Mouse (Mus musculus): Measurements from ENCODE around the gene Plekhh2. TPM values are rescaled to one million over a fixed set of nuclear protein-coding genes. Genes with fewer than 3 reads are reported as not detected.

Gene Plekhh2
- polyA plus RNA-seq, 1 experiment from 2014 or later: 3.8 TPM

GRCm38 (mm10) chr17:84497559-84497958 lies 14.1 kb upstream of the Plekhh2 start:
- Histone ChIP-seq H3K4me3 (no peak overlapping the region), H3K4me1 (peaks cover 9% of the 10 kb centered on the region), H3K27ac (no peak overlapping the region), H3K36me3 (replicated peaks) (no peaks in the 10 kb centered on the region), H3K9me3 (no peaks in the 10 kb centered on the region), H3K27me3 (ENCODE audit: poor library complexity, severe bottlenecking) (no peaks in the 10 kb centered on the region)
- 70% methylated on average over 2 of the region's 2 CpGs for WGBS
- no peak for DNase-seq (ENCODE audit: extremely low spot score, low spot score)

DNA sequence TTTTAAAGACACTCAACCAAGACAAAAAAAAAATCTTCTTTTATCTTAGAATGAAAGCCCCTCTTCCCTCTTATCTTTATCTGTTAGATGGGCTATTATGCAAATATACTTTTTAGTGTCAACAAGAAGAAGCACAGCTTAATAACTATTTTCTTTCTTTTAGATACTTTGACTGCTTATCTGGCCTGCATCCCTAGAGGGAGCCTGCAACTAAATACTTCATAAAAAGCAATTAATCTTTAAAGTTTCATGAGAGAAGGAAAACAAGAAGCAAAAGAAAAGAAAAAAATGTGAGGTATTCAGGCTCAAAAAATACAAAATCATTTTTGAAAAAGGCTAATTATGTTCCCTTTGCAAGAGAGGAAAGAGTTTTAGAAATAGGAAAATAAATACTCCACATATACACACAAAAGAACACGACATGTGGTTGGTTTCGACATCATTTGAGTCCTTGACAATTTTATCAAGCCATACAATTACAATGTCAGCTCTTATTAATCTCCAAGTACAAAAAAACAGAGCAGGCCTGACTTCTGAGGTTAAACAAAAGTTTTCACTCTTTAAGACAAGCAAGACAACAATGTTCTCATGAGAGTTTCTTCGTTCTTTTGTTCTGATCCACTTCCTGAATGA lies 13.6 kb upstream of the Plekhh2 start:
- 83% methylated on average over 3 of the region's 3 CpGs for WGBS
- Histone ChIP-seq H3K9me3 (no peaks in the 10 kb centered on the region), H3K27ac (no peak overlapping the region), H3K36me3 (replicated peaks) (no peaks in the 10 kb centered on the region), H3K27me3 (ENCODE audit: poor library complexity, severe bottlenecking) (no peaks in the 10 kb centered on the region), H3K4me1 (peaks cover 8% of the 10 kb centered on the region), H3K4me3 (no peak overlapping the region)
- DNase-seq (ENCODE audit: extremely low spot score, low spot score): no peak

- no peaks in the 10 kb centered on the region for H3K36me3 ChIP-seq (replicated peaks)
- H3K4me3 ChIP-seq: no peak overlapping the region
- H3K9me3 ChIP-seq: no peaks in the 10 kb centered on the region
- DNase-seq (ENCODE audit: extremely low spot score, low spot score): no peak
- whole genome bisulfite sequencing: 56% methylated on average over 5 of the region's 5 CpGs
- H3K27ac ChIP-seq: no peak overlapping the region
- H3K4me1 ChIP-seq: peaks cover 8% of the 10 kb centered on the region
- no peaks in the 10 kb centered on the region for H3K27me3 ChIP-seq (ENCODE audit: poor library complexity, severe bottlenecking)
Observed at GRCm38 (mm10) chr17:84498639-84499038, 13.1 kb upstream of the Plekhh2 start.

- no peaks in the 10 kb centered on the region for H3K36me3 ChIP-seq (replicated peaks)
- WGBS: 87% methylated on average over 3 of the region's 3 CpGs
- H3K27me3 ChIP-seq (ENCODE audit: poor library complexity, severe bottlenecking): no peaks in the 10 kb centered on the region
- no peak overlapping the region for H3K27ac ChIP-seq
- H3K4me3 ChIP-seq: no peak overlapping the region
- no peaks in the 10 kb centered on the region for H3K9me3 ChIP-seq
- H3K4me1 ChIP-seq: peaks cover 8% of the 10 kb centered on the region
- DNase-seq (ENCODE audit: extremely low spot score, low spot score): no peak
Observed at GRCm38 (mm10) chr17:84502341-84502740, 9.4 kb upstream of the Plekhh2 start.

- Histone ChIP-seq H3K4me3 (no peak overlapping the region), H3K36me3 (replicated peaks) (no peaks in the 10 kb centered on the region), H3K9me3 (no peaks in the 10 kb centered on the region), H3K27me3 (ENCODE audit: poor library complexity, severe bottlenecking) (peaks cover 9% of the 10 kb centered on the region; the same call in 1 of the 2 replicates), H3K27ac (no peak overlapping the region), H3K4me1 (peaks cover 4% of the 10 kb centered on the region)
- 82% methylated on average over 2 of the region's 2 CpGs for WGBS
- DNase-seq (ENCODE audit: extremely low spot score, low spot score): no peak
Observed at GRCm38 (mm10) chr17:84505922-84506321, 5.8 kb upstream of the Plekhh2 start.

GRCm38 (mm10) chr17:84508736-84509135 lies 3.0 kb upstream of the Plekhh2 start:
- H3K27me3 ChIP-seq (ENCODE audit: poor library complexity, severe bottlenecking): peaks cover 26% of the 10 kb centered on the region
- WGBS: 67% methylated on average over 3 of the region's 3 CpGs
- no peak overlapping the region for H3K27ac ChIP-seq
- peaks cover 24% of the 10 kb centered on the region for H3K4me1 ChIP-seq
- H3K36me3 ChIP-seq (replicated peaks): no peaks in the 10 kb centered on the region
- H3K9me3 ChIP-seq: no peaks in the 10 kb centered on the region
- H3K4me3 ChIP-seq: no peak overlapping the region
- DNase-seq (ENCODE audit: extremely low spot score, low spot score): no peak

GRCm38 (mm10) chr17:84509176-84509575 lies 2.5 kb upstream of the Plekhh2 start:
- Histone ChIP-seq H3K27me3 (ENCODE audit: poor library complexity, severe bottlenecking) (peaks cover 26% of the 10 kb centered on the region), H3K4me1 (peaks cover 24% of the 10 kb centered on the region), H3K9me3 (no peaks in the 10 kb centered on the region), H3K36me3 (replicated peaks) (no peaks in the 10 kb centered on the region), H3K27ac (no peak overlapping the region), H3K4me3 (no peak overlapping the region)
- DNase-seq (ENCODE audit: extremely low spot score, low spot score): no peak
- 87% methylated on average over 4 of the region's 4 CpGs for WGBS

- Histone ChIP-seq H3K27ac (no peak overlapping the region), H3K4me1 (peaks cover 24% of the 10 kb centered on the region), H3K9me3 (no peaks in the 10 kb centered on the region), H3K27me3 (ENCODE audit: poor library complexity, severe bottlenecking) (peaks cover 26% of the 10 kb centered on the region), H3K36me3 (replicated peaks) (no peaks in the 10 kb centered on the region), H3K4me3 (no peak overlapping the region)
- no peak for DNase-seq (ENCODE audit: extremely low spot score, low spot score)
- WGBS: 83% methylated on average over 5 of the region's 5 CpGs
Observed at GRCm38 (mm10) chr17:84510355-84510754, 1.3 kb upstream of the Plekhh2 start.

DNA sequence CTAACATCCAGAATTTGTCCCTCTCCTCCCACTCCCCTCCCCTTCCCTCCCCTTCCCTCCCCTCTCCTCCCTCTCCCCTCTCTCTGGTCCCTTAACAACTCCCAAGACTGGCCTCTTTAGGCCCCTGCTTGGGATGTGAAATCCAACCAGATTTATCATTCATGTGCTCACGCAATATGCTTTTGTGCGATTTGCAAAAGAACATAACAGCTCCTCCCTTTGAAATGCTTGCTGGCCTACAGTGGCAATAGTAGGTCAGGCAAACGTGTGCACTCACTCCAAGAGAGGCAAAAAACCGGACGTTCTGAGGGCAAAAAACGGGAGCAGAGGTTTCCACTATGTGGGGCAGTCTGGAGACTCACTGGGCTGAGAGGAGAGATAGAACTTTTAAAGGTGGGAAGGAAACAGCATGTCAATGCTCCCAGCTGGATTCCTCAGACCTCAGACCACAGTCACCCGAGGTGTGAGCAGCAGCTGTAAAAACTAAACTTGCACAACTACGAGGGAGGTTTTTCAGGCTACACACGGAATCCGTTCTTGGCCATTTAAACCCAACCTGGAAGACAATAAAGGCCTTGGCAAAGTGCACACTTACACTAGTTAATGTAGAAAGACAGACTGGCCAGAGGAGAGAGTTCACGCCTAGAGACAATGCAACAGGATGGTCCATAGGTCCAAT lies 595 bp upstream of the Plekhh2 start:
- Histone ChIP-seq H3K4me3 (peak overlapping the region; percentile 84), H3K27ac (peak overlapping the region; percentile 85), H3K27me3 (ENCODE audit: poor library complexity, severe bottlenecking) (peaks cover 26% of the 10 kb centered on the region), H3K9me3 (no peaks in the 10 kb centered on the region), H3K4me1 (peaks cover 24% of the 10 kb centered on the region), H3K36me3 (replicated peaks) (no peaks in the 10 kb centered on the region)
- 29% methylated on average over 11 of the region's 11 CpGs for WGBS
- no peak for DNase-seq (ENCODE audit: extremely low spot score, low spot score)

DNA sequence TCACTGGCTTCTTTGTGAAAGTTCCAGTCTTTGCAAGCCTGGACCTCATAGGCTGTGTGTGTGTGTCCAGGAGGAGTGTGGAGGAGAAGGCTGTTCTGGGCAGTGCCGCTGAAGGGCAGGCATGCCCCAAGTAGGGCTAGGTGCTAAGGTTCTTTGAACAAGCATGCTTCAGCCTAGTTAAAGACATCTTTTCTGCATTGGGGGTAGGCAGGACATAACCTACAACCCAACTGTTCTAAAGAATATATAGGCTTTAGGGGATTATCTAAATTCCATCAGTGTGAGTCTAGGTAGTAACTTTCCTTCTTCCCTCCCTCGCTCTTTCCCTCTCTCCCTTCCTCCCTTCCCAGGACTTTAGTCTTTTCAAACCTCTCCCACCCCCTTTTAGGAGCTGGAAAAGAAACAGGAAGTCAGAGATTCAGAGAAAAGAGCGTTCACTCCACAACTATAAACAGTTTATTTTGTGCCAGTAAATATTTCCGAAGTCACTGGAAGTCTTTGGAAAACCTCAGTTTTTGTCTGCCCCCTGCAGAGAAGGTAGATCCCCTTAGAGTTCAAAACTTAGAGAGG lies 906 bp downstream of the Plekhh2 start:
- peaks cover 24% of the 10 kb centered on the region for H3K4me1 ChIP-seq
- DNase-seq (ENCODE audit: extremely low spot score, low spot score): no peak
- H3K4me3 ChIP-seq: peak overlapping the region; percentile 84
- WGBS: 33% methylated on average over 4 of the region's 4 CpGs
- peaks cover 26% of the 10 kb centered on the region for H3K27me3 ChIP-seq (ENCODE audit: poor library complexity, severe bottlenecking)
- peak overlapping the region; percentile 85 for H3K27ac ChIP-seq
- no peaks in the 10 kb centered on the region for H3K9me3 ChIP-seq
- H3K36me3 ChIP-seq (replicated peaks): no peaks in the 10 kb centered on the region

- H3K27ac ChIP-seq: no peak overlapping the region
- no peak for DNase-seq (ENCODE audit: extremely low spot score, low spot score)
- peaks cover 20% of the 10 kb centered on the region for H3K4me1 ChIP-seq
- no peaks in the 10 kb centered on the region for H3K36me3 ChIP-seq (replicated peaks)
- H3K4me3 ChIP-seq: no peak overlapping the region
- peaks cover 18% of the 10 kb centered on the region for H3K27me3 ChIP-seq (ENCODE audit: poor library complexity, severe bottlenecking)
- WGBS: 87% methylated on average over 5 of the region's 5 CpGs
- H3K9me3 ChIP-seq: no peaks in the 10 kb centered on the region
Observed at GRCm38 (mm10) chr17:84515901-84516300, 4.2 kb downstream of the Plekhh2 start.

GRCm38 (mm10) chr17:84519346-84519745 lies 7.7 kb downstream of the Plekhh2 start:
- 79% methylated on average over 3 of the region's 3 CpGs for WGBS
- no peak for DNase-seq (ENCODE audit: extremely low spot score, low spot score)
- H3K9me3 ChIP-seq: no peaks in the 10 kb centered on the region

DNA sequence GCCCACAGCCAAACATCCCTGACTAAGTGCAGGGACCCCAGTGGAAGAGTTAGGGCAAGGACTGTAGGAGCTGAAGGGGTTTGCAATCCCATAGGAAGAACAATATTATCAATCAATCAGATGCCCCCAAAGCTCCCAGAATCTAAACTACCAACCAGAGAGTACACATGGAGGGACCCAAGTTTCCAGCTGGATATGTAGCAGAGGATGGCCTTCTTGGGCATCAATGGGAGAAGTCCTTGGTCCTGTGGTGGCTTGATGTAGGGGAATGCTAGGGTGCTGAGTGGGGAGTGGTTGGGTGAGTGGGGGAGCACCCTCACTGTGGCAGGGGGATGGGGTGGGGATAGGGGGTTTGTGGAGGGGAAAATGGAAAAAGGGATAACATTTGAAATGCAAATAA lies 8.4 kb downstream of the Plekhh2 start:
- Histone ChIP-seq H3K36me3 (replicated peaks) (peaks cover 3% of the 10 kb centered on the region), H3K4me1 (no peaks in the 10 kb centered on the region), H3K27ac (no peak overlapping the region), H3K27me3 (ENCODE audit: poor library complexity, severe bottlenecking) (no peaks in the 10 kb centered on the region), H3K4me3 (no peak overlapping the region), H3K9me3 (no peaks in the 10 kb centered on the region)
- no peak for DNase-seq (ENCODE audit: extremely low spot score, low spot score)

More at GRCm38 (mm10) chr17:84519346-84519745, 7.7 kb downstream of the Plekhh2 start:
- Histone ChIP-seq H3K4me1 (no peaks in the 10 kb centered on the region), H3K27me3 (ENCODE audit: poor library complexity, severe bottlenecking) (no peaks in the 10 kb centered on the region), H3K27ac (no peak overlapping the region), H3K4me3 (no peak overlapping the region), H3K36me3 (replicated peaks) (peaks cover 3% of the 10 kb centered on the region)

Data from forebrain, embryonic 10.5 days (tissue).